Mouse (Mus musculus) neural tube, embryonic 15.5 days (tissue): Measurements from ENCODE around the gene Commd7. TPM values are rescaled to one million over a fixed set of nuclear protein-coding genes. Genes with fewer than 3 reads are reported as not detected.

Experiments used
- ATAC-seq: fragments of 200-750 bp; cut with Nextera tagmentation; 2 replicates; pipeline ENCODE4 v1.8.0; 2017; ENCODE audit warnings: mild to moderate bottlenecking, moderate TSS enrichment, moderate library complexity; ENCODE audit not compliant: low FRiP score
- H3K27ac ChIP-seq: fragments of 300-500 bp; sonication (generic); replicated peaks from 2 replicates; pipeline ENCODE4 v1.5.1; 2015; ENCODE audit warnings: mild to moderate bottlenecking, inconsistent platforms
- H3K27me3 ChIP-seq: fragments of 300-500 bp; sonication (generic); replicated peaks from 2 replicates; pipeline ENCODE4 v1.6.1; 2015; ENCODE audit warnings: inconsistent platforms
- H3K36me3 ChIP-seq: fragments of 300-500 bp; sonication (generic); 2 replicates; pipeline ENCODE4 v1.6.1; 2015; ENCODE audit warnings: inconsistent platforms
- H3K4me1 ChIP-seq: fragments of 300-500 bp; sonication (generic); 2 replicates; pipeline ENCODE4 v1.6.1; 2015; ENCODE audit warnings: inconsistent platforms
- H3K4me2 ChIP-seq: fragments of 300-500 bp; sonication (generic); 2 replicates; pipeline ENCODE4 v1.6.1; 2015; ENCODE audit warnings: inconsistent platforms, mild to moderate bottlenecking, moderate library complexity
- H3K4me3 ChIP-seq: fragments of 300-500 bp; sonication (generic); replicated peaks from 2 replicates; pipeline ENCODE4 v1.5.1; 2015; ENCODE audit warnings: mild to moderate bottlenecking, inconsistent platforms
- H3K9ac ChIP-seq: fragments of 300-500 bp; sonication (generic); replicated peaks from 2 replicates; pipeline ENCODE4 v1.6.1; 2015; ENCODE audit warnings: mild to moderate bottlenecking, inconsistent platforms
- H3K9me3 ChIP-seq: fragments of 300-500 bp; sonication (generic); replicated peaks from 2 replicates; pipeline ENCODE4 v1.6.1; 2016; ENCODE audit warnings: inconsistent platforms
- WGBS: fragments of 180-500 bp; shearing (Covaris S2); methylation state at CpG from one replicate; pipeline ENCODE4 v1.1.7; 2015; ENCODE audit warnings: mixed read lengths; 5-methylcytosine and 5-hydroxymethylcytosine counted together
- polyA plus RNA-seq: library from polyadenylated mRNA; unstranded; fragments of >200 nt; fragmentation: Nextera tagmentation; extraction: Ambion mirVana; gene quantifications from 2 replicates; pipeline ENCODE4 v1.2.1, GENCODE M21; 2015

The Commd7 gene
- polyA plus RNA-seq, 1 experiment from 2014 or later, result 91.2 TPM

DNA sequence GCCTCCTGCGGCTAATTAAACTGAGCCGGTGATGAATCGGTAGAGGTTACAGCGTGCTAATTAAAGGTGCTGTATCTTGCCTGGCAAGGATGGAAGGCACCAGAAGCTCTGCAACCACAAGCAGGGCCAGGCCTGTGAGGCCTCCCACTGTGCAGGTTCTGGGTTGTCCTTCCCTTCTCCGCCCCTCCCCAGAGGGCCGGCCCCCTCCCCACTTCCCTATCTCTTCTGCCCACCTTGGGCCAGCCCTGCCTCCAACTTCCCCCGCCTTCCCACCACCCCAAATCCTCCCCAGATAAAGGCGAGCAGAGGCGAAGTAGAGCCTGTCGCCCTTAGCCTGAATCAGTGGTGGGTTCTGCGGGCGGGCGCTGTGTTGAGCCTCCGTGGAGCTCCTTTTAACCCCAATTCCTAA is 48.9 kb downstream of the Commd7 start:
- no peak overlapping the region for H3K4me2 ChIP-seq
- H3K9ac ChIP-seq, result no peak overlapping the region
- WGBS, result 53% methylated on average over 14 of the region's 14 CpGs
- H3K27me3 ChIP-seq, result no peaks in the 10 kb centered on the region
- H3K36me3 ChIP-seq, result no peaks in the 10 kb centered on the region
- ATAC-seq, result no peak
- no peak overlapping the region for H3K4me3 ChIP-seq
- H3K9me3 ChIP-seq, result no peaks in the 10 kb centered on the region
- H3K27ac ChIP-seq, result no peak overlapping the region
- peaks cover 12% of the 10 kb centered on the region for H3K4me1 ChIP-seq

- 64% methylated on average over 15 of the region's 15 CpGs for WGBS
- no peaks in the 10 kb centered on the region for H3K27me3 ChIP-seq
- no peak for ATAC-seq
- H3K36me3 ChIP-seq, result no peaks in the 10 kb centered on the region
- no peaks in the 10 kb centered on the region for H3K9me3 ChIP-seq
- no peak overlapping the region for H3K27ac ChIP-seq
- H3K4me3 ChIP-seq, result no peak overlapping the region
- H3K4me2 ChIP-seq, result no peak overlapping the region
- H3K9ac ChIP-seq, result no peak overlapping the region
- H3K4me1 ChIP-seq, result peaks cover 12% of the 10 kb centered on the region
Measured at GRCm38 (mm10) chr2:153582876-153583585, 49.5 kb downstream of the Commd7 start.

- ATAC-seq, result no peak
- H3K4me1 ChIP-seq, result peaks cover 7% of the 10 kb centered on the region
- no peaks in the 10 kb centered on the region for H3K9me3 ChIP-seq
- no peak overlapping the region for H3K9ac ChIP-seq
- 87% methylated on average over 7 of the region's 7 CpGs for WGBS
- H3K4me2 ChIP-seq, result no peak overlapping the region
- no peak overlapping the region for H3K27ac ChIP-seq
- no peak overlapping the region for H3K4me3 ChIP-seq
- no peaks in the 10 kb centered on the region for H3K27me3 ChIP-seq
- H3K36me3 ChIP-seq, result no peaks in the 10 kb centered on the region
Measured at GRCm38 (mm10) chr2:153581416-153581815, 51.2 kb downstream of the Commd7 start.

DNA sequence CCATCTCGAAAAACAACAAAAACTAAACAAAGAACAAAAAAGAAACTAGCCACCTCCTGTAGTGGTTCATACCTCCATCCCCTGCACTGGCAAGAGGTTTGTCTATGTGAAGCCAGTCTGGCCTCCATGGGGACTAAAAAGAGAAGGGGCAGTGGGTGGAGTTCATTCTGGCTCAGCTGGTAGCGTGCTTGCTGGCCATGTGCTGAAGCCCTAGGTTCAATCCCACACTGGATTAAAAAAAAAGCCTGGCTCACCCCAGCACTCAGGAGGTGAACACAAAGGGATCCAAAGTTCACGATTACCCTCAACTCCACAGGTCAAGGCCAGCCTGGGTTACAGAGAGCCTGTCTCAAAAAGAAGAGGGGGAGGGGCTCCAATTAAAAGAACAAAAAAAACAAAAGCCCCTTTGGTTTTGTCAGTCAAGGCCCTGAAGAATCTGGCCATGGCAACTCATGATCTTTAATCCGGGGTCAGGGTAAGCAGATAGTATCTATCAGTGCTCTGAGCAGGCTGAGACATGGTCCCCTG is 52.1 kb downstream of the Commd7 start:
- H3K4me1 ChIP-seq, result peaks cover 4% of the 10 kb centered on the region; the same call in 1 of the 2 replicates
- no peaks in the 10 kb centered on the region for H3K9me3 ChIP-seq
- WGBS, result 61% methylated on average over 4 of the region's 4 CpGs
- H3K4me3 ChIP-seq, result no peak overlapping the region
- no peak for ATAC-seq
- H3K36me3 ChIP-seq, result no peaks in the 10 kb centered on the region
- H3K9ac ChIP-seq, result no peak overlapping the region
- H3K4me2 ChIP-seq, result no peak overlapping the region
- no peak overlapping the region for H3K27ac ChIP-seq
- no peaks in the 10 kb centered on the region for H3K27me3 ChIP-seq

DNA sequence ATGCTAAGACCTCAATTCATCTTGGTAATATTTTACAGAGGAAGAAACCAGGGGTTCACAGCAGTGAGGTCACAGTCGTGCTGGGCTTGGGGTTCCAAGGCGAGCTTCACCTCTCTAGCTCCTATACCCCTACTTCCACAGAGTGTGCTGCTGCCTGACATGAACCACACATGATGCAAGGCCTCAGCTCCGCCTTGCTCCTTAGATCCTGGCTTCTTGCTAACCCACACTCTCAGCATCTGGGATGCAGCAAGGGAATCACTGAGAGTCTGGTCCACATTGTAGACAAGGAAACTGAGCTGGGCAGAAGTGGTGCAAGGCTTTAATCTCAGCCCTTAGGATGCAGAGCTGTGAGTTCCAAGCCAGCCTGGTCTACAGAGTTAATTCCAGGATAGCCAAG is 52.5 kb downstream of the Commd7 start:
- no peaks in the 10 kb centered on the region for H3K9me3 ChIP-seq
- 90% methylated on average over 3 of the region's 3 CpGs for WGBS
- no peak overlapping the region for H3K4me2 ChIP-seq
- no peak overlapping the region for H3K9ac ChIP-seq
- no peaks in the 10 kb centered on the region for H3K36me3 ChIP-seq
- H3K27me3 ChIP-seq, result no peaks in the 10 kb centered on the region
- ATAC-seq, result no peak
- peaks cover 4% of the 10 kb centered on the region; the same call in 1 of the 2 replicates for H3K4me1 ChIP-seq
- H3K4me3 ChIP-seq, result no peak overlapping the region
- no peak overlapping the region for H3K27ac ChIP-seq

DNA sequence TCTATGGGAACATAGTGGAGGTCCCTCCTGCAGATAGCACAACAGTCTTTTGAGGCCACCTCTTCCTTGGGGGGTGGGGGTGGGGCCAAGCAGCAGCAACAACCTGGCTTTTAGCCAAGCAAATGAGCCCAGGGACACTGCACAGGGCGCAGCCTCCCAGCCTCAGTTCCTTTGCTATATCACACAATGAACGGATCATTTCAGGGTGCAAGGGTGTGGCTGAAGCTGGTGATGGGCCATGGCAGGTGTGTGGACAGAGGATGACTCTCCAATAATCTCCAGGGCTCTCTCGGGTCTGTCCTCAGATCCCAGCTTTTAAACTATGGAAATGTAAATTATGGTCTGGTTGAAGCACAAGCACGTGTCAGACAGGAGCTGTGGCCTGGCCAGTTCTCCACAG is 55.5 kb downstream of the Commd7 start:
- H3K9ac ChIP-seq, result no peak overlapping the region
- no peaks in the 10 kb centered on the region for H3K9me3 ChIP-seq
- no peaks in the 10 kb centered on the region for H3K27me3 ChIP-seq
- H3K4me3 ChIP-seq, result no peak overlapping the region
- H3K4me2 ChIP-seq, result no peak overlapping the region
- H3K36me3 ChIP-seq, result no peaks in the 10 kb centered on the region
- no peak for ATAC-seq
- H3K4me1 ChIP-seq, result no peaks in the 10 kb centered on the region
- WGBS, result 33% methylated on average over 4 of the region's 4 CpGs
- H3K27ac ChIP-seq, result no peak overlapping the region

DNA sequence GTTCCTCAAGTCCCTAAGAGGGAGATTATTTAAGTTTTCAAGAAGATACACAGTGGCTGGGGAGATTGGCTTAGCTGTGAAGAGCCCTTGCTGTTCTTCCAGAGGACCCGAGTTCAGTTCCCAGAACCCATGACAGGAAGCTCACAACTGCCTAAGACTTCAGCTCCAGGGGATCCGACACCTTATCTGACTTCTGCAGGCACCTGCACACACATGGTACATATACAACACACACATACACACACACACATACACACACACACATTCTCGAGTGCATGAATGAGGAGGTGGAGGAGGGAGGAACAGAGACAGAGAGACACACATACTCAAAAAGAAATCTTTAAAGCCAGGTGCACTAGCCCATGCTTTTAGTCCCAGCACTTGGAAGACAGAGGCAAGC is 56.4 kb downstream of the Commd7 start:
- WGBS, result 87% methylated on average over 3 of the region's 3 CpGs
- Histone ChIP-seq H3K27me3 (no peaks in the 10 kb centered on the region), H3K27ac (no peak overlapping the region), H3K4me2 (no peak overlapping the region), H3K4me3 (no peak overlapping the region), H3K4me1 (no peaks in the 10 kb centered on the region), H3K9ac (no peak overlapping the region), H3K36me3 (no peaks in the 10 kb centered on the region), H3K9me3 (no peaks in the 10 kb centered on the region)
- ATAC-seq, result no peak

DNA sequence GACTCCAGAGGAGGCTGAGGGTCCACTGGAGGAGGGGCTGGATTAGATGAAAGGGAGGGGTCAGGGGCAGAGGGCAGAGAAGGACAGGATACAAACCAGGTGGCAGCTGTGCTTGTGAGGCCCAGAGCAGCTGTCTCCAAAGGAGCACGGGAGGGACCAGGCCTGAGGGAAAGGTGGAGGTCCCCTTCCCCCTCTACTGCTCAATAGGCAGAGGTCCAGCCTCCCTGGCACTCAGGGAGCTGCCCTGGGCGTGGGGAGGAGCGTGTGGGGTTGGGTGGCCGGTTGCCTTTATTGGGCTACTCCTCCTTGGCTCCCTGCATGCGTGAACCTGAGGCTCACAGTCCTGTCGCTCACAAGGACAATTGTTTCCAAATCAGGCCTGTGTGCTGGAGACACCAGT is 57.0 kb downstream of the Commd7 start:
- ATAC-seq, result no peak

DNA sequence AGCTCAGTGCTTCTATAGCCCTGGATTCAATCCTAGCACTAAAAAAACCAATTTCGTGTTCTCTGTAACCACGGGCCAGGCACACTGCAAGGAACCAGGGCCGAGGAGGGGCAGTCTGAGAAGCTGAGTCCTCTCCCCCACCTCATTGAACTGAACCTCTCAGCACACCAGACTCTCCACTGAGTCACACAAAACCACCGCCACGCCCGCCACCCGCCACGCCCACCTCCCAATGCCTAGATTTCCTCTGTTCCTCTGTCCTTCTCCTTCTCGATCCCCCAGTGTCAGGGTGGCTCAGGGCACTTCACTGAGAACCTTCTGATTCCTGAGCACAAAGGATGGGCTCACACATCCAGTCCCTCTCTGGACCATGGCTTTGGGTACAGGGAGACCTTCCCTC is 59.5 kb downstream of the Commd7 start:
- 89% methylated on average over 9 of the region's 9 CpGs for WGBS
- no peaks in the 10 kb centered on the region for H3K27me3 ChIP-seq
- H3K4me3 ChIP-seq, result no peak overlapping the region
- H3K4me2 ChIP-seq, result no peak overlapping the region
- no peak overlapping the region for H3K27ac ChIP-seq
- H3K4me1 ChIP-seq, result no peaks in the 10 kb centered on the region
- H3K36me3 ChIP-seq, result no peaks in the 10 kb centered on the region
- no peaks in the 10 kb centered on the region for H3K9me3 ChIP-seq
- no peak for ATAC-seq
- no peak overlapping the region for H3K9ac ChIP-seq

More for the DNA sequence above, 57.0 kb downstream of the Commd7 start:
- WGBS, result 46% methylated on average over 6 of the region's 6 CpGs
- no peak overlapping the region for H3K4me3 ChIP-seq
- H3K9me3 ChIP-seq, result no peaks in the 10 kb centered on the region
- no peaks in the 10 kb centered on the region for H3K27me3 ChIP-seq
- H3K4me1 ChIP-seq, result no peaks in the 10 kb centered on the region
- H3K36me3 ChIP-seq, result no peaks in the 10 kb centered on the region
- no peak overlapping the region for H3K4me2 ChIP-seq
- H3K27ac ChIP-seq, result no peak overlapping the region
- no peak overlapping the region for H3K9ac ChIP-seq

GRCm38 (mm10) chr2:153568541-153568940 is 64.0 kb downstream of the Commd7 start:
- ATAC-seq, result no peak
- Histone ChIP-seq H3K4me2 (no peak overlapping the region), H3K36me3 (no peaks in the 10 kb centered on the region), H3K27me3 (no peaks in the 10 kb centered on the region), H3K4me3 (no peak overlapping the region), H3K27ac (no peak overlapping the region), H3K9me3 (no peaks in the 10 kb centered on the region), H3K4me1 (no peaks in the 10 kb centered on the region), H3K9ac (no peak overlapping the region)
- WGBS, result 95% methylated on average over 6 of the region's 6 CpGs

DNA sequence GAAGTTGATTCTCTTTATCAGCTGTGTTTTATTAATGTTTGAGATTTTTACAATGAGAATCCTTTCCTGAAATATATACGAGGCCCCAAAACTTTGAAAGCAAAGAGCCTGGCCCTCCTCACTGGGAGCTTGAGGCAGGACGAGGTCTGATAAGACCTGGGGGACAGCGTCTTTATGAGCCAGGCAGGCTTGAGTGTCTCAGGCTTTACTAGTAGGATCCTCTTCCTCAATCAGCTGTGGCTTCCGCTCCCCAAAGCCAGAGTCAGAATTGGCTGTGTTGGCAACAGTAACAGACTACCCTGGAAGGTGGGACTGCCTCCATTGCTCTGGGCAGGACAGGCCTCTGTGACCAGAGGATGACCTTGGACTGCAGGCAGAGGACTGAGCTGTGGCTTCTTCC is 64.6 kb downstream of the Commd7 start:
- WGBS, result 79% methylated on average over 4 of the region's 4 CpGs
- no peak overlapping the region for H3K4me3 ChIP-seq
- H3K27me3 ChIP-seq, result no peaks in the 10 kb centered on the region
- H3K27ac ChIP-seq, result no peak overlapping the region
- no peak overlapping the region for H3K9ac ChIP-seq
- no peak overlapping the region for H3K4me2 ChIP-seq
- ATAC-seq, result no peak
- no peaks in the 10 kb centered on the region for H3K4me1 ChIP-seq
- no peaks in the 10 kb centered on the region for H3K9me3 ChIP-seq
- H3K36me3 ChIP-seq, result no peaks in the 10 kb centered on the region
